Mouse (Mus musculus): Measurements from ENCODE around the gene Srp14.

Srp14 gene

DNA sequence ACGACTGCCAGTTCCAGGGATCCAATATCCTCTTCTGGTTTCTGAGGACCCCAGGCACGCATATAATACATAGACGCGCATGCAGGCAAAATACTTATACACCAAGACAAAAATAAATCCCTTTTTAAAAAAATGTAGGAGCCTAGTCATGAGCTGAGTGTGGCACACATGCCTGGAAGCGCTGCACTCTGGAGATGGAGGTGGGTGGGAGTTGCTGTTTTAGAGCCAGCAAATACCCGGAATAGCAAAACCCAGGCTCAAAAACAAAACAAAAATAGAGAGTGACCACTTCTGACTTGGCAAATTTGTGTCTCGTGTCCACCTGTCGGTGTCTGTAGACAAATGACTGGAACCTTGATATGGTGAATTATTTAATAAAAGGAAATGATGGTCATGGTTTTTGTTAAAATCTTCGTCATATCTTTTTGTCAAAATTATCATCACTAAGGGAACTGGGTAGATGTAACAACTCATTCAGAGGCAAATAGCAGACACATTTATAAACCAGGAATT, 4.9 kb upstream of the Srp14 start:
- Histone ChIP-seq H3K27me3 (ENCODE audit: insufficient read depth, low read length) (no peaks in the 10 kb centered on the region), H3K4me1 (replicated peaks; ENCODE audit: low read depth, low read length) (peaks cover 56% of the 10 kb centered on the region), H3K36me3 (ENCODE audit: insufficient read depth, low read length) (no peaks in the 10 kb centered on the region), H3K9me3 (ENCODE audit: low read length) (no peaks in the 10 kb centered on the region), H3K4me3 (replicated peaks; ENCODE audit: low read length) (no peak overlapping the region)
- no peak for TF ChIP-seq POU5F1 (IDR thresholded peaks at IDR 0.05; ENCODE audit: borderline replicate concordance, low read length)
- TF ChIP-seq NANOG (IDR thresholded peaks at IDR 0.05; ENCODE audit: borderline replicate concordance, low read length): no peak
- no peak for TF ChIP-seq CTCF (conservative IDR thresholded peaks at IDR 0.05; ENCODE audit: low read length)

DNA sequence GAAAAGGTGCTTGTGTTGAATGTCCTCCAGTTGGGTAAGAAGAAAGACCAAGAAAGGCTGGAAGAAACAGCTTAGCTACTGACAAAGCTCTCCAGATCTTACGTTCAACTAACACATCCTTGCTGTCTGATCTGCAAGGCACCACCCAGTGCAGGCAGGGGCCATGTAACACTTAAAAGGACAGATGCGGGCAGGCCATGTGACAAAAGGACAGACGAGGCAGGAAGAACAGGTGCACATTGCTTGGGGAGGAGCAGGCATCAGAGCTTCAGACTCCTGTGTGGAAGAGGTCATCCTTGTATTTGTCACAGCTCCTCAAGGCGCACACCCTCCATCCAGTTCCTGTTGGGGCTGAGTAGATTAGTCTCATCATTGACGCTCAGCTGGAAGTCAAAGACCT, 3.5 kb upstream of the Srp14 start:
- Histone ChIP-seq H3K4me1 (replicated peaks; ENCODE audit: low read depth, low read length) (peaks cover 55% of the 10 kb centered on the region), H3K9me3 (ENCODE audit: low read length) (no peaks in the 10 kb centered on the region), H3K4me3 (replicated peaks; ENCODE audit: low read length) (no peak overlapping the region), H3K36me3 (ENCODE audit: insufficient read depth, low read length) (no peaks in the 10 kb centered on the region), H3K27me3 (ENCODE audit: insufficient read depth, low read length) (no peaks in the 10 kb centered on the region)
- TF ChIP-seq CTCF (conservative IDR thresholded peaks at IDR 0.05; ENCODE audit: low read length) (no peak), NANOG (IDR thresholded peaks at IDR 0.05; ENCODE audit: borderline replicate concordance, low read length) (peak; percentile 21; the same call in 1 of the 2 replicates), POU5F1 (IDR thresholded peaks at IDR 0.05; ENCODE audit: borderline replicate concordance, low read length) (no peak)

DNA sequence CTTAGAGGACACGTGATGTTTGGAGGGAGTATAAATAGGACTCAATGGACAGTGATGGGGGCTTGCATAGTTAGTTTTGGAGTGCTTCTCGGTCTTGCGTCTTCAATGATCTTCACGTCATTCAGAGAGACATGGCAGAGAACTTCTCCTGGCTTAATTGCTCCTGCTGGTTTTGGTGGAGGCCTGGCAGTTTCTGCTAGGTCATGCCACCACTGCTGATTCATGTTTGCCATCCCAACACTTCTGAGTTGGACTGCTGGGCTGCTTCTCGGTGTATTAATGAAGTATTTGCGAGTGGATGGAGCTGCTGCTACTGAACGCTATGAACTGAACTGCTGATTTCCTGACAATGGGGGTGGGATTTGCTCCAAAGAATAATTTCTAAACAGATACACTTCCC, 1.4 kb upstream of the Srp14 start:
- Histone ChIP-seq H3K27me3 (ENCODE audit: insufficient read depth, low read length) (no peaks in the 10 kb centered on the region), H3K4me3 (replicated peaks; ENCODE audit: low read length) (no peak overlapping the region)

DNA sequence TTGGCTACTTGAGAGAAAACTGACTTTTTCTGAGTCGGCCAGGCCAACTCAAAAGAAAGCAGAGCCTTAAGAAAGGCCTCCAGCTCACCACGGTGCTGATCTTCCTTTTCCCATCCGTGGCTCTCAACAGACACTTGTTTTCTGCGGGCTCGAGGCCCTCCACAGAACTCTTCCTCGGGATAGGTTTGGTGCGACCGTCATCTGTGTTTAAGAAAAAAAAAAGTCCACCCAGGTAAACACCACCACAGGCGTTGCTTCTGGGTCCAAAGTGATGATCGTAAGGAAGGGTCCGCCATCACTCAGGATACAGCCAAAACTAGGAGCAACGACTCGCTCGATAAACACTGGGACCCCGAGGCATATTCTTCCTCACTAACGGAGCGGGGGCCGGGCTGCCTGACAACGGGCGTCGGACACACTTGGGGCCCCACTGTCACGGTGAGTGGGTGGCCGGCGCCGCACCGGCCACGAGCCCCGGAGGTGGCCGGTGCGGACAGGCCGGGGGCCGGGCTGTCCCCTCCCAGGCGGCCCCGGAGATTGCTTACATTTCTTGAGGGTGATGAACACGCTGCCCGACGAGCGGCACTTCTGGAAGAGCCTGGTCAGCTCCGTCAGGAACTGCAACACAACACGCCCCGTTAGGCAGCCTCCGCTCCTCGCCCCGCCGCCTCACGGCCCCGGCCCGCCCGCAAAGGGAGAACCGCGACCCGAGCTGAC, 520 bp downstream of the Srp14 start:
- Histone ChIP-seq H3K9me3 (ENCODE audit: low read length) (no peaks in the 10 kb centered on the region), H3K4me3 (replicated peaks; ENCODE audit: low read length) (peak overlapping the region; percentile 90), H3K27me3 (ENCODE audit: insufficient read depth, low read length) (no peaks in the 10 kb centered on the region), H3K4me1 (replicated peaks; ENCODE audit: low read depth, low read length) (peaks cover 32% of the 10 kb centered on the region), H3K36me3 (ENCODE audit: insufficient read depth, low read length) (peaks cover 31% of the 10 kb centered on the region)
- no peak for TF ChIP-seq NANOG (IDR thresholded peaks at IDR 0.05; ENCODE audit: borderline replicate concordance, low read length)
- no peak for TF ChIP-seq POU5F1 (IDR thresholded peaks at IDR 0.05; ENCODE audit: borderline replicate concordance, low read length)
- no peak for TF ChIP-seq CTCF (conservative IDR thresholded peaks at IDR 0.05; ENCODE audit: low read length)

More for the DNA sequence above, 1.4 kb upstream of the Srp14 start:
- H3K4me1 ChIP-seq (replicated peaks; ENCODE audit: low read depth, low read length): peaks cover 51% of the 10 kb centered on the region
- TF ChIP-seq NANOG (IDR thresholded peaks at IDR 0.05; ENCODE audit: borderline replicate concordance, low read length) (no peak), POU5F1 (IDR thresholded peaks at IDR 0.05; ENCODE audit: borderline replicate concordance, low read length) (no peak), CTCF (conservative IDR thresholded peaks at IDR 0.05; ENCODE audit: low read length) (no peak)
- no peaks in the 10 kb centered on the region for H3K9me3 ChIP-seq (ENCODE audit: low read length)
- peaks cover 12% of the 10 kb centered on the region for H3K36me3 ChIP-seq (ENCODE audit: insufficient read depth, low read length)

DNA sequence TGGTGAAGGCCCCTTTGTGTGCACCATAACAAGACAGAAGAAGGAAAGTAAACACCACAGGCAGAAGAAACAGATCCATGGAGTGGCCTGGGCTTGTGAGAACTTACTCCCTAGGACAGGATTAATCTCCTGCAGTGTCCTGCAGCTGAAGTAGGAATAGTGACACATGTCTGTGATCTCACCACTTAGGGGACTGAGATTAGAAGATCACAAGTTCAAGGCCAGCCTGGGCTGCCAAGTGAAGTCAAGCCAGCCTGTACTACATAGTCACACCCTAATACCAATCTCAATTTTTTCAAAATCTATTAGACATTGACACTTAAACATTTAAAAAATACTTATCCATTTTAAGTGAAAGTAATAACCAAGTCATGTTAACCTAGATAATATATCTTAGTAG, 11.2 kb downstream of the Srp14 start:
- Histone ChIP-seq H3K36me3 (ENCODE audit: insufficient read depth, low read length) (peaks cover 59% of the 10 kb centered on the region), H3K27me3 (ENCODE audit: insufficient read depth, low read length) (no peaks in the 10 kb centered on the region), H3K9me3 (ENCODE audit: low read length) (no peaks in the 10 kb centered on the region), H3K4me3 (replicated peaks; ENCODE audit: low read length) (no peak overlapping the region), H3K4me1 (replicated peaks; ENCODE audit: low read depth, low read length) (peaks cover 4% of the 10 kb centered on the region)
- TF ChIP-seq NANOG (IDR thresholded peaks at IDR 0.05; ENCODE audit: borderline replicate concordance, low read length) (no peak), POU5F1 (IDR thresholded peaks at IDR 0.05; ENCODE audit: borderline replicate concordance, low read length) (no peak), CTCF (conservative IDR thresholded peaks at IDR 0.05; ENCODE audit: low read length) (no peak)

DNA sequence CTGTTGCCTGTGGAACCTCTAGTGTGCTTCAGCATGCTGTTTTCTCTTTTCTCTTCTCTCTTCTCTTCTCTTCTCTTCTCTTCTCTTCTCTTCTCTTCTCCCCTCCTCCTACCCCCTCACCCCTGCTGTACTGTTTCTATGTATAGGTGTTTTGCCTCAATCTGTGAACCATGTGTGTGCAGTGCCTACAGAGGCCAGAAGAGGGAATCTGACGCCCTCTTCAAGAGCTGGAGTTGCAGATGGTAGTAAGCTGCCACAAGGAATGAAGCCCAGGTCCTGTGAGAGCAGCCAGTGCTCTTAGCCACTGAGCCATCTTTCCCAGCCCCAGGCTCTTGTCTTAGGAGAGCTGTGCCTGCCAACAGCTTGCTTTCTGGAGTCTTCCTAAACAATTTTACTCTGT, 12.9 kb downstream of the Srp14 start:
- Histone ChIP-seq H3K9me3 (ENCODE audit: low read length) (no peaks in the 10 kb centered on the region), H3K4me3 (replicated peaks; ENCODE audit: low read length) (no peak overlapping the region), H3K36me3 (ENCODE audit: insufficient read depth, low read length) (peaks cover 45% of the 10 kb centered on the region), H3K27me3 (ENCODE audit: insufficient read depth, low read length) (no peaks in the 10 kb centered on the region), H3K4me1 (replicated peaks; ENCODE audit: low read depth, low read length) (peaks cover 4% of the 10 kb centered on the region)
- TF ChIP-seq CTCF (conservative IDR thresholded peaks at IDR 0.05; ENCODE audit: low read length) (peak; percentile 14; the same call in 1 of the 2 replicates), POU5F1 (IDR thresholded peaks at IDR 0.05; ENCODE audit: borderline replicate concordance, low read length) (no peak), NANOG (IDR thresholded peaks at IDR 0.05; ENCODE audit: borderline replicate concordance, low read length) (no peak)

DNA sequence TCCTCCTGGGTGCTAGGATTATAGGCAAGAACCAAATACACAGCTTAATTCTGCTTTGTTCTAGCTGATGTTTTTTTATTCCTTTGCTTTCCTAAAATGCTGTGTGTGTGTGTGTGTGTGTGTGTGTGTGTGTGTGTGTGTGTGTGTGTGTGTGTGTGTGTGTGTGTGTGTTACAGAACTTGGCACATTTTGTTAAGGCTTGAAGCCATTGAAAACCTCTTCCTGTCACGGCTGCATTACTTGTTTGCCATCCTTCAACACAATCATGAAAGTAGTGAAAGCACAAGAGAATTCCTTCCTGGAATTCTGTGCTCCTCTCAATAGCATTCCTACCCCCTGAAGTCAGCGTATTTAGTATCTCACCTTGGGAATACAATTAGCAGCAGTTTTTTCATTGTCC, 13.6 kb downstream of the Srp14 start:
- TF ChIP-seq POU5F1 (IDR thresholded peaks at IDR 0.05; ENCODE audit: borderline replicate concordance, low read length): no peak
- no peak for TF ChIP-seq CTCF (conservative IDR thresholded peaks at IDR 0.05; ENCODE audit: low read length)
- no peak for TF ChIP-seq NANOG (IDR thresholded peaks at IDR 0.05; ENCODE audit: borderline replicate concordance, low read length)
- Histone ChIP-seq H3K36me3 (ENCODE audit: insufficient read depth, low read length) (peaks cover 38% of the 10 kb centered on the region), H3K4me1 (replicated peaks; ENCODE audit: low read depth, low read length) (peaks cover 4% of the 10 kb centered on the region), H3K9me3 (ENCODE audit: low read length) (no peaks in the 10 kb centered on the region), H3K4me3 (replicated peaks; ENCODE audit: low read length) (no peak overlapping the region), H3K27me3 (ENCODE audit: insufficient read depth, low read length) (no peaks in the 10 kb centered on the region)

DNA sequence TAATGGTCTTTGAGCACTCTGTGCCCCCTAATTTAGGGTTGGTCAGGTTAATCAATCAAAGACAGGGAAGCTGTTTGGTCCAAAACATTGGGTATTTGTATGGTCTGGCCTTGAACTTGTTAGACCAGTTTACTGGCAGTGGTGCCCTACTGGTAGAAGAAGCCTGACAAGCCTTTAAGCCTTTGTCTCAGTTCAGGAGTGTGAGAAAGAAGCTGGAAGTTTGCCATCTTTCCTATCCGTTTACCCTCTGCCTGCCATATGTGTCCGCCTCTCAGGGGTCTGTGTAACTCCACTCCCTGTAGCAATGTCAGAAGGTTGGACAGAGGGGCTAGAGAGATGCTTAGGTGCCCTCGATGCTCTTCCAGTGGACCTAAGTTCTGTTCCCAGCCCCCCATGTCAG, 15.1 kb downstream of the Srp14 start:
- H3K36me3 ChIP-seq (ENCODE audit: insufficient read depth, low read length): peaks cover 24% of the 10 kb centered on the region
- no peaks in the 10 kb centered on the region for H3K9me3 ChIP-seq (ENCODE audit: low read length)
- peaks cover 4% of the 10 kb centered on the region for H3K4me1 ChIP-seq (replicated peaks; ENCODE audit: low read depth, low read length)
- TF ChIP-seq POU5F1 (IDR thresholded peaks at IDR 0.05; ENCODE audit: borderline replicate concordance, low read length) (no peak), CTCF (conservative IDR thresholded peaks at IDR 0.05; ENCODE audit: low read length) (no peak), NANOG (IDR thresholded peaks at IDR 0.05; ENCODE audit: borderline replicate concordance, low read length) (no peak)
- H3K4me3 ChIP-seq (replicated peaks; ENCODE audit: low read length): no peak overlapping the region
- H3K27me3 ChIP-seq (ENCODE audit: insufficient read depth, low read length): no peaks in the 10 kb centered on the region

Measured in E14TG2a.4 (cell line).